Mouse (Mus musculus): ENCODE measurements around the gene Tiparp. TPM values are rescaled to one million over a fixed set of nuclear protein-coding genes. Genes with fewer than 3 reads are reported as not detected.

Tiparp gene
- polyA plus RNA-seq (2015; fragmentation: Nextera tagmentation; extraction: Ambion mirVana), result 33.9 and 34.7 TPM in 2 replicates

- Histone ChIP-seq H3K9ac (replicated peaks) (peak within 1 kb of the TSS; percentile 89), H3K27ac (replicated peaks) (peak within 1 kb of the TSS; percentile 99), H3K4me3 (peak within 1 kb of the TSS; percentile 92), H3K4me2 (replicated peaks) (peak within 1 kb of the TSS; percentile 84), H3K27me3 (no peaks in the 10 kb centered on the region), H3K9me3 (no peaks in the 10 kb centered on the region), H3K4me1 (peaks cover 9% of the 10 kb centered on the region), H3K36me3 (peaks cover 5% of the 10 kb centered on the region; the same call in 1 of the 2 replicates)
- peak; percentile 95 for ATAC-seq (replicated peaks)
- WGBS, result under 1% methylated on average over 108 of the region's 109 CpGs
These were observed at the start of gene Tiparp for GRCm38 (mm10) chr3:65527691-65528601. Gene Tiparp, plus strand, starts transcription at chr3:65528410.

- Histone ChIP-seq H3K9me3 (no peaks in the 10 kb centered on the region), H3K36me3 (no peaks in the 10 kb centered on the region), H3K4me2 (replicated peaks) (no peak overlapping the region), H3K27me3 (no peaks in the 10 kb centered on the region), H3K4me1 (peaks cover 4% of the 10 kb centered on the region; the same call in 1 of the 2 replicates), H3K9ac (replicated peaks) (no peak overlapping the region), H3K4me3 (no peak overlapping the region), H3K27ac (replicated peaks) (no peak overlapping the region)
- ATAC-seq (replicated peaks), result no peak
- 77% methylated on average over 6 of the region's 6 CpGs for WGBS
These were observed 47.5 kb upstream of the Tiparp start for GRCm38 (mm10) chr3:65480676-65481075.

GRCm38 (mm10) chr3:65482266-65482665, 45.9 kb upstream of the Tiparp start:
- WGBS, result 24% methylated on average over 1 of the region's 1 CpGs
- H3K4me3 ChIP-seq, result no peak overlapping the region
- H3K9me3 ChIP-seq, result no peaks in the 10 kb centered on the region
- no peak for ATAC-seq (replicated peaks)
- no peak overlapping the region for H3K27ac ChIP-seq (replicated peaks)
- H3K36me3 ChIP-seq, result no peaks in the 10 kb centered on the region
- H3K27me3 ChIP-seq, result no peaks in the 10 kb centered on the region
- no peak overlapping the region for H3K4me2 ChIP-seq (replicated peaks)
- peaks cover 4% of the 10 kb centered on the region; the same call in 1 of the 2 replicates for H3K4me1 ChIP-seq
- no peak overlapping the region for H3K9ac ChIP-seq (replicated peaks)

GRCm38 (mm10) chr3:65482698-65483407, 45.4 kb upstream of the Tiparp start:
- no peak overlapping the region for H3K4me2 ChIP-seq (replicated peaks)
- H3K27me3 ChIP-seq, result no peaks in the 10 kb centered on the region
- no peaks in the 10 kb centered on the region for H3K9me3 ChIP-seq
- no peak overlapping the region for H3K27ac ChIP-seq (replicated peaks)
- H3K4me3 ChIP-seq, result no peak overlapping the region
- 0 out of 2 replicates have a peak, but pooled peaks have one; percentile 32 for ATAC-seq (replicated peaks)
- H3K4me1 ChIP-seq, result peaks cover 4% of the 10 kb centered on the region; the same call in 1 of the 2 replicates
- 77% methylated on average over 6 of the region's 6 CpGs for WGBS
- H3K9ac ChIP-seq (replicated peaks), result no peak overlapping the region
- no peaks in the 10 kb centered on the region for H3K36me3 ChIP-seq

GRCm38 (mm10) chr3:65484161-65484733, 44.0 kb upstream of the Tiparp start:
- no peak overlapping the region for H3K27ac ChIP-seq (replicated peaks)
- no peaks in the 10 kb centered on the region for H3K36me3 ChIP-seq
- H3K4me2 ChIP-seq (replicated peaks), result no peak overlapping the region
- H3K4me3 ChIP-seq, result no peak overlapping the region
- ATAC-seq (replicated peaks), result no peak
- no peaks in the 10 kb centered on the region for H3K9me3 ChIP-seq
- H3K9ac ChIP-seq (replicated peaks), result no peak overlapping the region
- H3K27me3 ChIP-seq, result no peaks in the 10 kb centered on the region
- WGBS, result 70% methylated on average over 7 of the region's 7 CpGs
- peaks cover 4% of the 10 kb centered on the region; the same call in 1 of the 2 replicates for H3K4me1 ChIP-seq

- H3K4me1 ChIP-seq, result no peaks in the 10 kb centered on the region
- no peaks in the 10 kb centered on the region for H3K36me3 ChIP-seq
- H3K9ac ChIP-seq (replicated peaks), result no peak overlapping the region
- no peak overlapping the region for H3K4me2 ChIP-seq (replicated peaks)
- H3K27ac ChIP-seq (replicated peaks), result no peak overlapping the region
- no peak for ATAC-seq (replicated peaks)
- no peaks in the 10 kb centered on the region for H3K9me3 ChIP-seq
- no peaks in the 10 kb centered on the region for H3K27me3 ChIP-seq
- H3K4me3 ChIP-seq, result no peak overlapping the region
- WGBS, result 85% methylated on average over 2 of the region's 2 CpGs
These were observed 40.7 kb upstream of the Tiparp start for GRCm38 (mm10) chr3:65487419-65488088.

- Histone ChIP-seq H3K4me2 (replicated peaks) (no peak overlapping the region), H3K36me3 (no peaks in the 10 kb centered on the region), H3K27ac (replicated peaks) (no peak overlapping the region), H3K9ac (replicated peaks) (no peak overlapping the region), H3K4me1 (no peaks in the 10 kb centered on the region), H3K9me3 (no peaks in the 10 kb centered on the region), H3K4me3 (no peak overlapping the region), H3K27me3 (no peaks in the 10 kb centered on the region)
- WGBS, result 75% methylated on average over 1 of the region's 1 CpGs
- no peak for ATAC-seq (replicated peaks)
These were observed 39.5 kb upstream of the Tiparp start for GRCm38 (mm10) chr3:65488556-65489244.

GRCm38 (mm10) chr3:65489601-65490000, 38.6 kb upstream of the Tiparp start:
- no peaks in the 10 kb centered on the region for H3K9me3 ChIP-seq
- H3K36me3 ChIP-seq, result no peaks in the 10 kb centered on the region
- H3K4me3 ChIP-seq, result no peak overlapping the region
- H3K4me2 ChIP-seq (replicated peaks), result no peak overlapping the region
- H3K27ac ChIP-seq (replicated peaks), result no peak overlapping the region
- 80% methylated on average over 6 of the region's 6 CpGs for WGBS
- no peaks in the 10 kb centered on the region for H3K27me3 ChIP-seq
- H3K9ac ChIP-seq (replicated peaks), result no peak overlapping the region
- 0 out of 2 replicates have a peak, but pooled peaks cover 5% of the 10 kb centered on the region for H3K4me1 ChIP-seq
- no peak for ATAC-seq (replicated peaks)

GRCm38 (mm10) chr3:65494291-65494763, 33.9 kb upstream of the Tiparp start:
- no peak for ATAC-seq (replicated peaks)
- Histone ChIP-seq H3K4me3 (no peak overlapping the region), H3K9ac (replicated peaks) (no peak overlapping the region), H3K27me3 (no peaks in the 10 kb centered on the region), H3K27ac (replicated peaks) (peak overlapping the region; percentile 11; the same call in 1 of the 2 replicates), H3K9me3 (no peaks in the 10 kb centered on the region), H3K4me2 (replicated peaks) (no peak overlapping the region), H3K36me3 (no peaks in the 10 kb centered on the region), H3K4me1 (0 out of 2 replicates have a peak, but pooled peaks cover 5% of the 10 kb centered on the region)
- WGBS, result 44% methylated on average over 9 of the region's 9 CpGs

- Histone ChIP-seq H3K9me3 (no peaks in the 10 kb centered on the region), H3K36me3 (no peaks in the 10 kb centered on the region), H3K4me2 (replicated peaks) (no peak overlapping the region), H3K4me3 (no peak overlapping the region), H3K9ac (replicated peaks) (no peak overlapping the region), H3K27ac (replicated peaks) (no peak overlapping the region), H3K4me1 (no peaks in the 10 kb centered on the region), H3K27me3 (no peaks in the 10 kb centered on the region)
- 92% methylated on average over 2 of the region's 2 CpGs for WGBS
- no peak for ATAC-seq (replicated peaks)
These were observed 20.4 kb upstream of the Tiparp start for GRCm38 (mm10) chr3:65507766-65508165.

- Histone ChIP-seq H3K9me3 (no peaks in the 10 kb centered on the region), H3K27me3 (no peaks in the 10 kb centered on the region), H3K9ac (replicated peaks) (no peak overlapping the region), H3K27ac (replicated peaks) (no peak overlapping the region), H3K36me3 (no peaks in the 10 kb centered on the region), H3K4me1 (no peaks in the 10 kb centered on the region), H3K4me2 (replicated peaks) (no peak overlapping the region), H3K4me3 (no peak overlapping the region)
- ATAC-seq (replicated peaks), result no peak
- WGBS, result 89% methylated on average over 2 of the region's 2 CpGs
These were observed 17.6 kb upstream of the Tiparp start for GRCm38 (mm10) chr3:65510588-65510987.
